Mouse (Mus musculus) heart, postnatal 0 days (tissue): Measurements from ENCODE around the gene Pf4.

Experiments used
- CTCF ChIP-seq: IDR thresholded peaks from 2 replicates; pipeline ENCODE4 v1.5.1; 2016; ENCODE audit warnings: antibody characterized with exemption, control low read depth, low read depth
- EP300 ChIP-seq: IDR thresholded peaks from 2 replicates; pipeline ENCODE4 v1.6.1; 2016; ENCODE audit warnings: antibody characterized with exemption, low read depth

- no peak for TF ChIP-seq CTCF
- no peak for TF ChIP-seq EP300
Observed at GRCm38 (mm10) chr5:90771880-90772653, at the start of gene Pf4.
